Mouse (Mus musculus) liver, adult (tissue): ENCODE data around the gene Ehd3.
A peak's percentile ranks its signal among the peaks of the same experiment; 100 is the strongest.

Experiments used
- GATA4 ChIP-seq: IDR thresholded peaks from 2 replicates; pipeline ENCODE4 v1.6.1; 2014; ENCODE audit warnings: mild to moderate bottlenecking, low read length; ENCODE audit not compliant: insufficient replicate concordance

Gene Ehd3

DNA sequence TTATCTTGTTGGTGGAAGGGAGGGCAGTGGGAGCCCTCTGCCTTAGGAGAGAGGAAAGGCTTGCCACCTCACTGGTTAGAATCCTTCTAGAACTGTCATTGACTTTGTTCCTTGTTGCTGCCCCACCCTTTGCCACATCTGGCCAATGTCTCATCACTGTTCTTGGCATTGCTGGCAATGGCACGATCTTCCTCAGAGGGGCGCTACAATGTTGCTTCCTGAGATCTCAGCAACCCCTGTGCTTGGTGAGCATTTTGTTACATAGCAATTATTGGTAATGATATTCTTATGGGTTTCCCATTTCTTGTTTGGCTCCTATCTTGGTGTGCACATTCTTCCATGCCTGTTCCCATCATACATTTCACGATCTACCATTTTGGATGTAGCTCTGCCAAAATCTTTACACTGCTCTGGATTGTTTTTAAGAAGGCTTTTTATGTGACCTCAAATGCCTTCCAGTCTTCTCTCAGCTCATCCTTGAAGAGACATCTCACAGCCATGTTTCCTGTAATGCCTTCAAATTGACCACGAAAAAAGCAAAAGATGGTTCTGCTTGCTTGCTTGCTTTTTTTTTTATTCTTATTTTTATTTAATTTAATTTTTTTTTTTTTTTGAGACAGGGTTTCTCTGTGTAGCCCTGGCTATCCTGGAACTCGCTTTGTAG lies at the start of gene Ehd3:
Gene Ehd3 (plus strand): TSS at position 614 of the 664 bp plus-strand sequence.
- no peak for TF ChIP-seq GATA4

DNA sequence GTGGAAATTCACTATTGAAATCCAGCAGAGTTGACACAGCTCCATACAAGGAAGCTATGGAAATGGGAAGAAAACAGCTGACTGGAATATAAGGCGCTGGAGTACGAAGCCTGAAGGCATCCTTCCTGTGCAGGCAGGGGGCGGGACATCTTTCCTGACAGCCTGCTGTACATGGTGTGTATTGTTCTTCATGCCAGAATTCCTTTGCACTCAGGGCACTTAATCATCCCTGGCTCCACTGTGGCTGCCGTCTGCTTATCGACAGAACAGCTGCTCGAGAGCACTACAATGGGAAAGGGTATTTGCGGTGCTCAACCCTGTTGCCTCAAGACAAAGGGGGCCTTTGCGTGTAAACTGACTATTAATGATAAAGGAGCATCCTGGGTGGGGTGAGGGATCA lies 33.0 kb upstream of the Ehd3 start:
- TF ChIP-seq GATA4 = peak; percentile 91; the same call in 1 of the 2 replicates

DNA sequence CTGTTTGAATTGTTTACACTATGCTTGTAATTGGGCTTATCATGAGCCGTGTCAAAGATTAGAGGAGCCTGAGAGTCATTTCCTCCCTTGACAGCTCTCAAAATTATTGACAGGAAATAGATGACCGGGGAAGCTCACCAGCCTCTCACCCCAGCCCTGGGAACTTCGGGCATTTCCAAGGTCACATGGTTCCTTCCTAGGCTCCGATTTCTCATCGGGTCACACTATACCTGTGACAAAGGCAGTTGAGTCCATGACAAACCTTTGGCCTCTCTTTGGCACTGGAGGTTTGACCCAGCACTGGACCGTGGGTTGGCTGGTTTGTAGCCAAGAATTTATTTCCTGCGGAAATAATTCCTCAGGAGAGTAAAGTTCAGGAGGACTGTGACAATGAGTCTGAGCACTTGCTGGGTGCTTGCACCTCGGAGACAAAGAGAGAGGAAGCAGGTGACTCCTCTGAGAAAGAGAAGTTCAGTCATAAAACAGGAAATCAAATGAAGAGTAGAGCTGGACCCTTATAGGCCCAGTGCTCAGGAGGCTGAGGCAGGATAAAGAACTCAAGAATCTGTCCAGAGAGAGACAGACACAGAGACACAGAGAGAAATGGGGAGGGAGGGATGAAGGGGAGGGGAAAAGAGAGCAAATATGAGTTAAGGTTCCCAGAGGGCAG lies 17.2 kb upstream of the Ehd3 start:
- TF ChIP-seq GATA4 = peak; percentile 97

DNA sequence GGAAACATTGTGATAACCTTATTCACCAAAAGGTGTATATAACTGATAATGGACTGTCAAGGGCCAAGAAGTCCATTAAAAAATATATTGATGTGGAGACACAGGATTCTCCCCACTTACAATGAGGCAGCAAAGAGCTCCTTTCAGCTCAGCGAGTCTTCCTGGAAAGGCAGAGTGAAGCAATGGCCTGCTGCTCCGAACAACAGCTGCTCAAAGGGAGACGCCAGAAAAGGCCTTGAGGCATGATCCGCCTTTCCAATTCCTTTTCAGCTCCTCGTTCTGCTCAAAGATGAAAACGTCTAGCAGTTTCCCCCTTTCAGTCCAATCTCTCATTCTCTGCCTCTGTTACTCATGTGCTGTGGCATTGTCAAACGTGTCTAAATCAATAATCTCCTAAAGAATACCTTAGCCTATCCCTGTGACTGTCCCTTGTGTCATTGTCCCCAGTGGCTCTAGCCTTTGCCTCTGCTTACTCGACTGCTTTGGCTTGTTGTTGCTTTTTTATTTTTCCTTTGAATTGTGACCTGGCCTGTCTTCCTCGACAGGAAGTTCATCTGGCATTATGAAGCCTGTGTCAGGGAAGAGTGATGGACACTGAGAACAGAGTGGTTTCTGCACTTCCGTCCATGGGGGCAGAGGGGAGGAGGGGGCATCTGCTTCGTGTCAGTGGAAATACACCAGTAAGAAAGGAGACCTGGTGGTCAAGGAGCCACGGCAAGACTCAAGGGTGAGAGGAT lies 13.5 kb upstream of the Ehd3 start:
- TF ChIP-seq GATA4 = no peak

DNA sequence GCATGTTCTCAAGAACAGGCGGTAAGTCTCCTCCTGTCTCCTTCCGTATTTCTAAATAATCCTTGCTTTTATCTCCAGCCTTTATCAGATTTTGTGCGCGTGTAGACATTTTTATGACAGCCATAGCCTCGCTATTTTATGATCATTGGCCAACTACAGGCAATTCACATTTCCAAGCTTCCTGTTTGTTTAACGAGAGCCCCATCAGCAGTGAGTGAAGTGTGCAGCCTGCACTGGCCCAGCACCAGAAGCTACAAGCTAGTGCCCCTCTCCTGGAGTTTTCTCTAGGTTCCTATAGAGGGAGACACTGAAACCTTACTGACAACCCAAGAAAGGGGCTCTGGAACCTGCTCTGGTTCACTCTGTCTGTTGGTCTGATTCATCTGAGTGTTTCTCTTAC lies 7.1 kb upstream of the Ehd3 start:
- no peak for TF ChIP-seq GATA4

DNA sequence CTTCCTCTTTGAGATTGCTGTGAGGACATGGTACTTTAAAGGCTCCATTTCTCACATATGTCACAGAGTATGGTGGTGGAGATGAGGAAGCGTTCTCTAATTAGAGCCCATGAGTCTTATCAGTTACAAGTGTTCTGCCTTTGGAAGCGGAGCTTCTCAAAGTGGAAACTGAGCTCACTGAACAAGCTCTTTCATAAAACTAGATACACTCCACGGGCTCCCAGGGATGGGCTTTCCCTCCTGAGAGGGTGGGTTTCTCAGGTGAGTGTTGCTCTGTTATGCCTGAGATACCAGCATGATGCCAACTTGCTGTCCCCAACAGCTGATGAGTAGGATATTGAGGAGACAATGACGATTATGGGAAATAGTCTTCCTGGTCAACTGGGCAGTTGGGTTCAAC lies 6.2 kb upstream of the Ehd3 start:
- no peak for TF ChIP-seq GATA4

DNA sequence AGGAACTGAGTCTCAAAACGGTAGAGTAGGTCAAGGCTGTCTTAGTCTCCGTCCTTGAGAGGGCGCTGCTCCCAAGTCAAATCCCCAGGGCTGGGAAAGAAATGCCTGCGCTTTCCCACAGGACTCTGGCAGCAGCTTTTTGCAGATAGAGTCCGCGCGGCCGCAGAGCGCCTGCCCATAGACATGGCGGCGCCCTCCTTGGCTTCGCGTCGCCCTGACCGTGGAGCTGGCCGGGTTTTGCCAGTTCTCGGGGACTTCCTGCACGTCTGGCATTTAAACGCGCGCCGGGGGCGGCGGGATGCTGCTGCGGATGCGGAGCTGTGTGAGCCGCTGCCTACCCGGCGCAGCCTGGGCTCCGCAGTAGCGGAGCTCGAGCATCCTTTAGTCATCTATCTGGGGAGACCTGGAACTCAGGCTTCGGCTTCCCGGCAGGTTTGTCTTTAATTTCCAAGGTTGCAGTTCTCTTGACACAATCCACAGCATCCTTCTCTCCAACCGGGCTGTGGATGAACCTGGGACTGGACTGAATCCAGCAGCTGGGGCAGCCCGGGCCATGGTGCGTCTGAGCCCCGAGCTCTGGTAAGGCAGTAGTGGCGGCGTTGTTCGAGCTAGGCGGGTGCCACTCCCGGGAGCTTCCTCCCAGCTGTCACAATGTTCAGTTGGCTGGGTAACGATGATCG lies 798 bp downstream of the Ehd3 start:
- peak; percentile 69; the same call in 1 of the 2 replicates for TF ChIP-seq GATA4

DNA sequence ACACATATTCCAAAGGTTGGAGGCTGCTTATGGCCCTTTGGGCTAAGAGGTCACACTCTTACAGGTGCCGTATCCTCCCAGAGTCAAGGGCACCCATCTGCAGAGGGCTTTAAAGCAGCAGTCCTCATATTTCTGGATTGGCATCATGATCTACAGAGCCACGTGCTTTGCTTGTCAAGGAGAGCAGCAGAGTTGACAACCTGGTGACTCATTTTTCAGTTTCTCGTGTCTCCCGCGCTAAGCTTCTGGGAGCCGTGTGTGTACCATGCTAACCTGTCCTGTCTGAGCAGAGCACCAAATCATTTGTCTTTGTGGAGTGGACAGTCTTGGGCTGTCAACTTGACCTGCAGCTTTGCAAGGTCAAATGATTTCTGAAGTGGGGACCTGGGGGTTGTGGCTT lies 2.4 kb downstream of the Ehd3 start:
- TF ChIP-seq GATA4 = no peak

DNA sequence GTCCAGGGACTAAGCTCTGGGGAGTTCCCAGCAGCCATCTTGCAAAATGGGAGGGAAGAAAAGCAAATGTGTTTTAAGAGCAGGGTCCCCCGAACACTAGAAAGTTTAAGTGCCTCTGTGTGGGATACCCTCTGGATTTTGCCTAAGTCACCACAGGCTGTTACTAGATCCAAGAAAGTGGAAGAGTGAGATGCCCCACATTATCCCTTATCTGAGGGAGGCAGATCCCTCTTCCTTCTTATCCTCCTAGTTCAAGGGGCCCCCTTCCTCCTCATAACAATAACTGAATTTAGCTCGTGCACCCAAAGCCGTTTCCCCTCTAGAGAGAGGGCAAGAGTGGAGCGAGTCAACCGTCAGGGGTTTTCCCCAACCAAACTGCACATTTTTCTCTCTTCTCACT lies 3.3 kb downstream of the Ehd3 start:
- no peak; the same call in 1 of the 2 replicates for TF ChIP-seq GATA4

DNA sequence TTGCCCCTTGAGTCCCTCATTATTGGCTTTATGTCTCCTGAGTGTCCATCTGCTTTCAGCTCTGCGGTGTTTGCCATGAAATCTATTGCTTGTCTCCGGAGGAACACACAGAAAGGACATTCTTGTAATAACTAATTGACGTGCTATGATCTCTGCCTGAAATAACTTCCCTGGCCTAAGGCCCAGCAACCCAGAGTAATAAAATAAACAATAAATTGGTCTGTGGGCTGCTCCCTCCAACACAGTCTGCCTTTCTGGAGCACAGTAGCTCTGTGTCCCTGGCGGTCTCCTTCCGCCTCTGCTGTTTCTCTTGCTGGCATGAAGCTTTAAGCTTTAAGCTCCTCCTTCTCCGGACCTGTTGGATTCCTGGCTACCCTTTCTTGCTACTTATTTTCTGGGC lies 4.5 kb downstream of the Ehd3 start:
- no peak for TF ChIP-seq GATA4

DNA sequence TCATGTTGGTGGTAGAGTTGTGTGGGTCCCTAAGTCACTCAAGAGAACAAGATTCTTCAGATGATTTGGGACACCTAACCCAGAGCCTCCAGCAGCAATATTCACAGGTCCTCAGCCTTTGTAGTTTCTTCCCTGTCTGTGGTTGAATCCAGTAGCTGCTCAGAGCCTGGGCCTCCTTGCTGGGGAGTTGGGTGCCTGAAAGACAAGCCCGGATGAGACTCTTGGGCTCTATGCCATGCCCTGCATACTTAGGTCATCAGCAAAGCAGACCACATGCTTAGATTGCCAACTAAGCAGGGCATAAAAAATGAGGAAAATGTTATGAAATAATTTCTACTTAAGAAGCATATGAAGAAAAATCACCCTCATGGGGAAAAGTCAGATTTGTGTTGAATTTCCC lies 6.9 kb downstream of the Ehd3 start:
- no peak for TF ChIP-seq GATA4

DNA sequence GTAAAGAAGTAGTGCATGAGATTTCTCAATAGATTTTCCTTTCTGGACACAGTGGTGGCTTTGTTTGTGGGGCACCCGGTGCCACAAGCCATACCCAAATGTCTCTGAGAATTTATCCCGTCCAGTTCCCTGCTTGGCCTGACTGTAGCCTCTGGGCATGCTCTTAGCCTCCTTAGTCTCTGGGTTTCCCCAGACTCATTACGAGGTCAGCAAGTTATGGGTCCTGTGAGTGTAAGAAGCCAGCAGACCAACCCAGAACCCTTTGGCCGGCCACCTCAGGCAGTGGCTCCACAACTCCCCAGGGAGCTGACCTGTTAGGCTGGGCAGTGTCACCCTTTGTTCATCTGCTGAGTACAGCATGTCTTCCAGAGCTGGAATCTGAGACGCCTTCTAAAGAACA lies 7.6 kb downstream of the Ehd3 start:
- no peak for TF ChIP-seq GATA4

DNA sequence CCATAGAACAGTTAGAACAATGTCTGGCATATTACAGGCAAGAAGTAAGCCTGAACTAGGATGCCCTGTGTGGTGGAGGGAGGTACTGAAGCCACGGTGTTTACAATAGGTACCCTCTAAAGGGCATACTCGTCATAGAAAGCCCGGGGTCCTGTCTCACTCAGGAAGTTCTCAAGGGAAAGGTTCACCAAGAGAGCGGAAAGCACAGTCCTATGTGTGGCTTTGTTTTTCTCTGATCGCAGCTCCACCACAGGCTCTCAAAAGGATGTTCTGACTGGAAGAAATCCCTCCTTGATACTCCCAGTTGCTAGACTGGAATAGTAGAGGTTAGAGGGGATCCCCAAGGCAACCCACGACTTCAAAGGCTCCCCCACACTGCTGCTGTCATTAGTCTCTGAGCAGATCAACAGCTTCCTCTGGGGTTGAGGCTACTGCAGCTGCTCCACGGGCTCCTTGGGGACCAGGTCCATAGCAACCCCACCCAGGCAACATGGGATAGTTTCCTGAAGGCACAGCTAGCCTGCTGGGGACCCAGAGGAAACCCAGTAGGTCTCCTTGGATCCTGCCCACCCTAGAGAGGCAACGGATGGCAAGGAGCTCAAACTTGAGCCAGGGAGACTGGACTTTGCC lies 9.2 kb downstream of the Ehd3 start:
- no peak for TF ChIP-seq GATA4

DNA sequence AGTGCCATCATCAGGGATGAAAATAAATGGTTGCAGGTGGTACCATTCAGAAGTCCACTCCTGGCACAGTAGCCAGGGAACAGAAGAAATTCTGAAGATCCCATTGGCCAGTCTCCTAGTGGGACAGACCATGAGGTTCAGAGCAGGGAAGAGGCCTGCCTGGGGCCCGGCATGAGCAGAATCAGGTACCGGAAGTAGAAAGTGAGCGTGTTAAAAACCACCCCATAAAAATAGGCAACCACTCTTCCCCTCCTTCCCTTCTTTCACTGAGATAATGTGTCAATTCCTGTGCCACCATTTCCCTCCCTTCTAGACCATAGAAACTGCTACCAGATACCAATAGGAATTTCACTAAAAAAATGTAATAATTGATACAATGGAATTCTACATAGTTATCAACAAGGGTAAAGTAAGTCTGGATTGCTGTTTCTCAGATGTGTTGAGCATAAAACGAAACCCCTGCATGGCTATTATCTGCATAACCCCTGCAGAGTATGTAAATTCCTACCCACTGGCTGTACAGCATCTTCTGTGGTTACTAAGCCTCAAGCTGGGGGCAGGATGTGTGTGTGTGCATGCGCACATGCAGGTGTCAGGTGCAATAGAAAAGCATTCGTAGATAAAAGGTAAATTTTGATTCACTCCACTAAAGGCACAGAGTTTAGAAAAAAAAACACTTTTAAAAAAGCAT lies 10.7 kb downstream of the Ehd3 start:
- no peak for TF ChIP-seq GATA4
